Mouse (Mus musculus): ENCODE measurements around the gene Dvl2.
"Not testable (repeated sequence)": the region's sequence is repeated elsewhere in the genome, so short reads cannot be mapped to it uniquely, and the experiment has no call there.

The Dvl2 gene

GRCm38 (mm10) chr11:70010961-70011360 lies 10.6 kb downstream of the Dvl2 start:
- DNase-seq, result no peak

- DNase-seq, result no peak
Observed at GRCm38 (mm10) chr11:70012931-70013330, 12.5 kb downstream of the Dvl2 start.

GRCm38 (mm10) chr11:70013408-70013807 lies 13.0 kb downstream of the Dvl2 start:
- no peak for DNase-seq

DNA sequence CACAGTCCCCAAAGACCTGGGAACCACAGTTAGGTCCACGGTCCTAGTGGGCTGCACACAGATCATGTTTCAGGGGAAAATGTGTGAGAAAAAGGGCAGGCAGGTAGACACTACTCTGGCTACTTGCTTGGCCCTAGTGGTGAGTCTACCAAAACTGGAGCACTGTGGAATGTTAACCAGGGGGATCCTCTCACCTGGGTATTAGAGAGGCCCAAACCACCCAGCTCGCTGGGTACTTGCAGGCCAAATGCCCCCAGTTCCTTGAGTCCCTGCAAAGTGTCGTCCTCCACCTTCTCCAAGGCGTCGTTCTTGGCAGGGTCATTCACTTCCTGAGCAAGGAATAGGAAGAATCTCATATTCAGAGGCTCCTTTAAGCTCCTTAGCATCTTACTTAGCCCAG lies 13.7 kb downstream of the Dvl2 start:
- DNase-seq, result no peak

DNA sequence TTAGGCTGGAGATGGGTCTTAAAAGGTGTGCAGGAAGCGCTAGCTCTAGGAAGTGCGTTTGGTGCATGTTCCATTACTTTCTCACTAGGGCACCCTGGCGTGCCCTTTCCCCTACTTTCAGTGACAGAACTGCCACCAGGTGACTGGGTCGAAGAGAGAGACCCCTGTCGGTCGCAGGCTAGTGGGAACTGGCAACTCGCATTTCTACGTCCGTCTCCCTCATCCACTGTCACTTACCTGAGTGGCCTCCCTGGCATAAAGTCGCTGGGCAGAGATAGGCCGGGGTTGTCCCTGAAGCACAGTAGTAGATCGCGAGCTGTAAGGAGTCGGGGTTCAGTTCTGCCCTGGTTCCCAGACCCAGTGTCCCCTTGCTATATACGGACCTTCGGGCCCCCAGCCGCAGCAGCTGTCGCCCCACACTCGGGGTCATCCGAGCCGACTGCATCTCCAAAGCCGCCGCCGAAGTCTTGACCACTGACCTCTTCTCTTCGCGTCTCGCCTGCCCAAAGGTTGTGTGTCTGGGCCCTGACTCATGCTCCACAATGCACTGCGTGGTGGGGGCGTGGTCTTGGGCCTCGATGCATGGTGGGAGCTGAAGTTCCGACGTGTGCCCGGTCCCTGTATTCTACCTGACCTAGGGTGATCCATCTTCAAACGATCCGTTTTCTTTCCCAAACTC lies 14.6 kb downstream of the Dvl2 start, which contains the start of gene Acadvl:
TSS of gene Acadvl (minus strand) at position 532 of the 679 bp plus-strand sequence.
- peak; percentile 72 to 84 for DNase-seq

DNA sequence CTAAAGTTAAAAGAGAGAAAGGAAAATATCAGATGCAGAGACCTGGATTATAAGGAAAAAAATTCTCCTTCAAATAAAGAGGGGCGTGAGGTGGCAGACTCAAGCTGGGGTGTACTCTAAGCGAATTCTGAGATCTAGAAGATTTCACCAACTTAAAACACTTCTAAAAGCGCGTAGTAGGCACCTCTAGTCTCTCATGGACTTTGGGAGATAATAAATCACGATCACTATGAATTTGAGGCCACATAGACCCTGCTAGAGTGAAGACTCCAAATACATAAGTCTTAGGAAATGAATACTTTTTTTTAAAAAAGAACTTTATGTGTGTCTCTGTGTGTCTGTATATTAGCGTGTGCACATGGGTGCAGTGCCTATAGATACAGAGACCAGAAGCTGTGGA lies 15.3 kb downstream of the Dvl2 start:
- DNase-seq, result no peak

GRCm38 (mm10) chr11:70016177-70016576 lies 15.8 kb downstream of the Dvl2 start:
- DNase-seq, result not testable (repeated sequence)

GRCm38 (mm10) chr11:70016669-70017068 lies 16.3 kb downstream of the Dvl2 start, which contains the start of gene Dlg4:
Gene Dlg4 (plus strand): TSS chr11:70016942.
- DNase-seq, result no peak

DNA sequence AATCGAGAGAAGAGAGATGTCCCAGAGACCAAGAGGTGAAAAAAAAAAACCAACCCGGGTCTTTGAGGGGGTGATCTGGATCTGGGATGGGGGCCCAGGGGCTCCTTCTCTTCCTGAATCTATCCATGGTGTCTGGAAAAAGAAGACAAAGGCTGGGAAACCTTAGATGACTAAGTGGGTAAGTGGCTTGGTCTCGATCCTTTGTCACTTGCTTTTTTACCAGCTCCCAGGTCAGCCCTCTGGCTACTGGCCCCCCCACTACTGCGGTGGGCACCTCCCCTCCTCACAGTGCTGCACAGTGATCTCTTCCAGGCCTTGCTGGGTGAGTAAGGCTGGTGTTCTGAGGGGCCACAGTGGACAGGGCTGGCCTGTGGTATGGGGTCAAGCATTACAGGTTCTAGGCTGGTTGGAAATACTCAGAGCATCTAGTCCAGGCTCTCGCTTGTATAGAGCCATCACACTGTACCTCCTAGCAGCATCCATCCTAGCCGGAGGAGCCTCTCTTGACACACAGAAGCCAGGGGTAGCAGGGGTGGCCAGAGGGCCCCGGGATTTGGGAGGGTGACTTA lies 16.9 kb downstream of the Dvl2 start:
- DNase-seq, result no peak

DNA sequence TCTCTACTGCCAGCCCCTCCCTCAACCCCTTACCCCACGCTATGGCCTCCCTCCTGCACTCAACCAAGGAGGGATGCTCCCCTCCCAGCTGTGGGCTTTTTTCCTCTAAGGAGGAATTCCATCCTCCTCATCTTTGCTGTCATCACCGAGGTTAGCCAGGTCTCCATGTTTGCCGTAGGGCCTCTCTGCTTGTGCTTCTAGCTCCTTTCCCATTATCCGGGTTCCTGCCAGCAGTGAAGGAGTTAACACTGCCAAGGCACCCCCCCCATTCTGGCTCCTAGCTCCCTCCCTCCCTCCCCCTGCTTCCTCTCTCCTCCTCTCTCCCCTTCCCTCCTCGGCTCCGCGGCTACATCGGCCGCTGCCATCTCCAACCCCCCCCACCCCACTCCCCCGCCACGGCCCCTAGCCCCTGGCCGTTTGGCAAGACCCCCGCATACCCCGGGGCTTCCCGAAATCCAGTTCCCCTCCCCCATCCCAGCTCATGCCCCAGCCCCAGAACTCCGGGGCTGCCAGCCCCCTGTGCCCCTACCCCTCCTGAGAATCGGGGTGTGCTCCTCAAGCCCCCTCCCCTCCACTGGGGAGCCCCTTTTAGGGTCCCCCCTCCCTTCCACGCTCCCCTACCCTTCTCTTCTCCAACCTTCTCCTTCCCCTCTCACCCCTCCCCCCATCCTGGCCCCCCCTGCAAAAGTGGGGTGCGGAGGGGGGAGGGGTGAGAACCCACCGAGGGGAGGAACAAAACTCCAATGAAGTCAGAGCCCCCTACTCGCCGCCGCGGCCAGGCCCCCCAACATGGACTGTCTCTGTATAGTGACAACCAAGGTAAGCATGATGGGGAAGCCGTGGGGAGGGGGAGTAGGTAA lies 18.0 kb downstream of the Dvl2 start:
- no peak for DNase-seq

GRCm38 (mm10) chr11:70019495-70020021 lies 19.2 kb downstream of the Dvl2 start:
- DNase-seq, result no peak

GRCm38 (mm10) chr11:70020022-70020631 lies 19.7 kb downstream of the Dvl2 start:
- DNase-seq, result no peak

- peak; percentile 52 to 60 for DNase-seq
Observed at GRCm38 (mm10) chr11:70020731-70021263, 20.4 kb downstream of the Dvl2 start.

GRCm38 (mm10) chr11:70021264-70022132 lies 21.1 kb downstream of the Dvl2 start:
- DNase-seq, result peak; percentile 86 to 88

- DNase-seq, result no peak
Observed at GRCm38 (mm10) chr11:70023481-70024150, 23.2 kb downstream of the Dvl2 start.

GRCm38 (mm10) chr11:70024151-70024514 lies 23.7 kb downstream of the Dvl2 start:
- DNase-seq, result no peak

- no peak for DNase-seq
Observed at GRCm38 (mm10) chr11:70026689-70027088, 26.3 kb downstream of the Dvl2 start.

DNA sequence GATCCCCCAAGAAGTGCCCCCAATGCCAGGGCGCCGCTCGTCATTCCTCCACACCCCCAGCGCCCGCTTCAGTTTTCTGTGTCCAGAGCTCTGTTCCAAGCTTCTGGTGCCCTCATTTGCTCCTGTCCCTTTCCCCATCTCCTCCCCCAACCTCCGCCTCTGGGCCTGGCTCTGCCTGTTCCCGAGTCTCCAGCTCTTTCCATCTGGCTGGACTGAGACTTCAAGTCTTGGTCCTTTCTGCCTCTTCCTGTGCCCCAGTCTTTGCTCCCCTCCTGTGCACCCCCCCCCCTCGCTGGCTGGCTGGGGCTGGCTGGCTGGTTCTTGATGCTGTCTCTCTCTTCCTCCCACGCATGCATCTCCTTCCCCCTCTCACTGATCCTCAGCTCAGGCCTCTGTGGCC lies 27.0 kb downstream of the Dvl2 start:
- no peak for DNase-seq

- DNase-seq, result no peak
Observed at GRCm38 (mm10) chr11:70028401-70029129, 28.2 kb downstream of the Dvl2 start.

GRCm38 (mm10) chr11:70029130-70029801 lies 28.9 kb downstream of the Dvl2 start:
- DNase-seq, result peak; percentile 65 to 66
